Mouse (Mus musculus): ENCODE measurements around the gene A630095N17Rik.
A peak's percentile ranks its signal among the peaks of the same experiment; 100 is the strongest.

A630095N17Rik gene

DNA sequence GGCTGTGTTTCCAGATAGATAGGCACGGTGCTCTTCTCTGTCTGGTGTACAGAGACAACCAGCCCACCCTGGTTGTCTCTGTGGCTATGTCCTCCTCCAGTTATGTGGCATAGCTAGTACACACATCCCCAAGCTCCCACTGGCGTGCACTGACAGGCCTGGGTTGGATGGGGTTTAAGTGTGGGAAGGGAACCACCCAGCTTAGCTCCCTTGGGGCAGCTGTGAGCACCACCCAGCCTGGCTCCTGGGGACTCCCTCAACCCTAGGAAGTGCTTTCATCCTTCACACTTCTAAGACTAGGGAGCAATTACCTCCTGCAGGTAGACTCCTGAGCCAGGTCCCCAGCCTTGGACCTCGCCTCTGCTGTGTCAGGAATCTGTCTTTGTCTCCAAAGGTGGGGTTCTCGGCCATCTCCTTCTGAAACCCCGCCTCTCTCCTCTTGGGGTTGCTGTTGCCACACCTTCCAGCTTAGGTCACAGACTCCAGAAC lies at the start of gene A630095N17Rik:
Gene A630095N17Rik (minus strand): TSS at position 439 of the 489 bp plus-strand sequence.
- DNase-seq (ENCODE audit: low spot score in 2 of 2) = no peak

DNA sequence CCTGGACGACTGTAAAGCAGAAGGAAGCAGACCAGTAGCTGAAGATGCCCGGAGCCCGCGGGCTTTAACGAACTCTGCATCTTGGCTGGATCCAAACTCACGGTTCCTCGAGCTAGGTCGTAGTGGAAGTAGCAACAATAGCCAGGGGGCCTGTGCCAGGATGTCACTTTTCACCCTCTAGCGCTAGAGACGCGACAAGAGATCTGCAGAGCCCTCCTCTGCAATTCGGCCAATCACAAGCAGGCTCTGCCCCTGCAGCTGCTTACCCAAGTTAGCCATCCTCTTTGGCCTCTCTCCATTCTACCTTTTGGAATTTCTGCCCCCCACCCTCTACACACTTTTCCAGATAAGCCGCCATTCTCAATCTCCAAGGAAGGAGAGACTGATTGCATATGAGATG lies 46.3 kb upstream of the A630095N17Rik start, which contains the start of gene Resp18:
Gene Resp18 (minus strand): TSS at position 188 of the 400 bp plus-strand sequence.
- no peak for DNase-seq (ENCODE audit: low spot score in 2 of 2)

DNA sequence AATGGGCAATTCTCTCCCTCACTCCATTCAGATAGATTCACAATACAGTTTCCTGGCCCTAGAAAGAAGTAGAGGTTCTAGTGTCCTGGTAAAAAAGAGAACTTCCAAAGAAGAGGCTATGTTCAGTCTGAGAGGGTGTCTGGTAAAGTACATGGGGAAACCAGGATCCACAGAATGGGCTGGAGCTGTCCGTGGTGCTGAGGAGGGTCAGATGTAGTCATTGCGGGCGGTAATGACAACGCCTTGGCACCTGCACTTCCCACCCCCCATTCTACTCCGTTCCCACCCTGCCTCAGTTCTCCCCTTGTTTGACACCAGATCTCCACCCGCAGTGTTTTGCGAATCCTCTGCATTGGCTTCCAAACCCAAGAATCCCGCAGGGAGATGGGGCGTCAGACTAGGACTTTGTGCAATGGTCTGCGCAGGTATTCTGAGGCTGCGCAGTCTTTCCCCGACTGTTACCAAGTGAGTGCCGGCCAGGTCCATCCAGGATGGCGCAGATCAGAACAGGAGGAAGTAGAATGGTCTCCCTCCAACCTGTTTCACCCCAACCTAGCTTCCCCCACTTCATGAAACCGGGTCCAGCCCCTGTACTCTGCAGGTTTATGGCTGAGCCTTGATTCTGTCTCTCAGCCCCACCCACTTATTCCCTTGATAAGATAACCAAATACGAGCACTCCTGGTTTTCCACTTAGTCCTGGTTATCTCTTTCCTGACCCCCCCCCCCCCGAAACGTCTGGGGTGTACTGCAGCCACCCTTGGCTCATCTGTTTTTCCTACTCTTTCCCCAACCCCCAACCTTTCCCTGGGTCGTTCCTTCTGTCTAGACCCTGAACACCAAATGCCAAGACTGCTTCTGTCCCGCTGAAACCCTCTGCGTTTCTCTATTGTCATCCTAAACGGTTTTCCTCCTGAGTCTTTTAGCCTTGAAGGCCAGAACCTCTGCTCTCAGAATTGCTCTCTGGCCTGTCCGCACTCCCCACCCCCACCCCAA lies 45.6 kb upstream of the A630095N17Rik start:
- no peak for DNase-seq (ENCODE audit: low spot score in 2 of 2)

DNA sequence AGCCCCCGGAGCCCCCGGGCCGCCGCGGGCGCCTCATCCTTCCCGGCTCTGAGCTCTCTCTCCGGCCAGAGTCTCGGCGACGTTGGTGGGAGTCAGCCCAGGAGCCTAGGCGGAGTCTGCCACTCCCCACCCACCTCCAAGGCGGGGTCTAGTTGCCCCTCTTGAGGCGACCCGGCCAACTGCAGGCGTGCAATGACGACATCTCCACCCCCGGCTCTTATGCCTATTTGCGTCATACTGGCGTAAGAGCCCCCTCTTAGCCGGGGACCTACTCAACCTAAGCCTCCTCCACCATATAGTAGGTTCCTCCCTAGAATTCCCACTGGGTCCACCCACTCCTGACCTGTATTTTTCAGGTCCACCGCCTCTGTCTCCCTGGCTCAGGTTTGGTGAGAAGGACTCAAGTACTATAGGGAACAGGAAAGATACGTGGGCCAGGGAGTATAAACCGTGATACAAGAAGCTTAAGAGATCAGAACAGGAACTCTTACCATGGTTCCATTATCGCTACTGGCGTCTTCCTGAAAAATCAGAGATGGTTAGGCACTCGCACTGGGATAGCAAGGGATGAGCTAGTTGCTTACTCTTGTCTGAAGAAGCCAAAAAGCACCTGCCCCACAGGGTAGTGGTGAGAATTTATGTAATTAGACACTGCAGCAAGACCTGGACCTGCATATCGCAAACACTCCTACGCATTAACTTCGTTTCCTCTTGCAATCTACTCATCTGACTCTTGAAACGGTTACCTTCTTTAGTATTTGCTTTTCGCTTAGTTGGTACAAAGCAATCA lies 32.4 kb upstream of the A630095N17Rik start, which contains the start of gene Ptprn:
Gene Ptprn (minus strand): TSS at position 412 of the 790 bp plus-strand sequence.
- DNase-seq (ENCODE audit: low spot score in 2 of 2) = peak in 1 of 2 experiments; percentile 49

DNA sequence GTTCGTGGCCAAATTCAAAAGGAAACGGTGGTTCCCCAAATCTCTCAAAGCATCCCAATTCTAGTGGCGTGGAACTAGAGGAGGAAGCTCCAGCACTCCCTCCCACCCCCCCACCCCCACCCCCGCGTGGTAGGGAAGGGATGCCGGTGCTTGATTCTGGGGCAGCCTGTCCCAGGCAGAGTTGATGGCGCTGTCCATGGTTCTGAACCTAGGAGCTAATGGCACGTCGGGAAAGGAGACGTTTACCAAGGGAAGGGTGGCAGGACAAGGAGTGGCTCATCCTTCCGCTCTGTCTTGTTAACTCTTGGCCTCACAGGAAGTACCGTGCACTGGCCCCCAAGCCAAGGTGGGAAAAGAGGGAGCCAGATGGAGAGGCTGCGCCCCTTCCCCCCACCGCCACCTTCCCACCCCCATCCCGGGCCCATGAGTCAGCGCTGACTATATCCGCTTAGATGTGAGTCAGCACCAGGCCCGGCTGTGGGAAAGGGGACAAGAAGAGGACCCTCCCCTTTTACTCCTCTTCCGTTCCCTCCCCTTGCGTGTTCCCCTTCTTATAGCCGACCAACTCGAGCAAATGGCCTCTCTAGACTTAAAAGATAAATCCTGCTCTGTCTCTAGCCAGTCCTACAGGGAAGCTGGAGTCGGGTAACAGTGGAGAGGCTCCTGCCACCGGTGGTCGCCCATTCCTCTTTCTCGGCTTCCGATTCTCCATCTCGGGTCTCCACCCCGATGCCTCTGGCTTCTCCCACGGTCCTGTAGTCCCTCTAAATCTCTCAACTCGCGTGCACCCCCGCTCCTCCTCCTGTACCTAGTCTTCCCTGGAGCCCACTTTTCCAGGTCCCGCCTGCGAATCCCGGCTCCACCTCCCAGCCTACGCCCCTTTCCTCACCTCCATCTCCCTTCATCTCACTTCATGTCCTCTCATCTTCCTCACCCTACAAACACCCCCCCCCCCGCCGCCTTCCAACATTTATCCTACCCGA lies 31.4 kb upstream of the A630095N17Rik start:
- no peak for DNase-seq (ENCODE audit: low spot score in 2 of 2)

DNA sequence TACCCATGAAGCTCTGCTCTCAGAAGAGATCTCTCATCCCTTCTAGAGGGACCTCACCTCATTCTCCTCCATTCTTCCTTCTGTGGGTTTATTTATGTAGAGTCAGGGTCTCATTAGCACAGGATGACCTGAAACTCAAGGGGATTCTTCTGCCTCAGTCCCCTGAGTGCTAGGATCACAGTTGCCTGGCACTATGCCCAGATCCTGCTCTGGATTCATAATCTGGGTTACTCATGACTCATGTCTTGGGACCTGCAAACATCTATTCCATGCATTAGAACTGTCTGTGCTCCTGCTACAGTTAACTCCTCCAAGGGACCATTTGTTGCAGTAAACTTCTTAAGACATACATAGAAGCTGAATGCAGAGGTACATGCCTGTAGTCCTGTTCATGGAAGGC lies 29.4 kb upstream of the A630095N17Rik start:
- DNase-seq (ENCODE audit: low spot score in 2 of 2) = no peak

DNA sequence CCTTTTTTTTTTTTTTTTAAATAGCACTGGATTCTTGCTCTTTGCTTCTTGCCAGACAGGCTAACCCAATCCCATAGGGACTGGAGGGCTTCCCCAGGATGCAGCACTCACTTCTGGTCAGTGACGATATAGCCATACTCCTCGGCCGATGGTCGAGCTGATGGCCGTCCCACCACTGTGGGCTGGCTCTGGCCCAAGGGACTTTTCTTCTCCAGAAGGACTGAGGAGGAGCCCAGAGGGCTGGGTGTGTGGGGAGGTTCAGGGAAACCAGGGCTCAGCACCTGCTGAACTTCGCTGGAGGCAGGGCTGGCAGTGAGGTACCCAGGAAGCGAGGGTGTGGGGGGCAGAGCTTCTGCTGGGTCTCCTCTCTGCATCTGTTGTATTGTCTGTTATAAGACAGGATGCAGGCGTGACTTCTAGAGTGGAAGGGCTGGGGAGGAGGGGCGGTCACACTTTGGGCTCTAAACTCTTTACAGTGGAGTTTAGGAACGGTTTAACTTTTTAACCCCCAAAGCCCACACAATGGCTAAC lies 23.7 kb upstream of the A630095N17Rik start:
- no peak for DNase-seq (ENCODE audit: low spot score in 2 of 2)

DNA sequence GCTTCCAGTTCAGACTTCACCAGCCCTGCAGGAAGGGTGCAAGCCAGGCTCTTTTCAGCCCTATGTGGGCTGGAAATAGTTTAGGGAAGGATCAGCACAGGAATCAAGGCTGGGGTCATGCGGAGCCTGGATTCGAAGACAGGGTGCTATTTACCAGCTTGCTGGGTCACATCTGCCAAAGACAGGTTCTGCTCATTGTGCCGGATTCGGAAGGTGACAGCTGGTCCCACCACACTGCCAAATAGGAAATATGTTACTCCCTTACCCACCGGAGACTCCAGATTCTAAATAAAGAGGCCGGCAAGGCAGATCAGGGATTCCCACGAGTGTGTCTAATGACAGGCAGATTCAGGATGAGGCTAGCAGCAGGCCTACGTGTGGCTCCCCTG lies 22.7 kb upstream of the A630095N17Rik start:
- DNase-seq (ENCODE audit: low spot score in 2 of 2) = no peak

DNA sequence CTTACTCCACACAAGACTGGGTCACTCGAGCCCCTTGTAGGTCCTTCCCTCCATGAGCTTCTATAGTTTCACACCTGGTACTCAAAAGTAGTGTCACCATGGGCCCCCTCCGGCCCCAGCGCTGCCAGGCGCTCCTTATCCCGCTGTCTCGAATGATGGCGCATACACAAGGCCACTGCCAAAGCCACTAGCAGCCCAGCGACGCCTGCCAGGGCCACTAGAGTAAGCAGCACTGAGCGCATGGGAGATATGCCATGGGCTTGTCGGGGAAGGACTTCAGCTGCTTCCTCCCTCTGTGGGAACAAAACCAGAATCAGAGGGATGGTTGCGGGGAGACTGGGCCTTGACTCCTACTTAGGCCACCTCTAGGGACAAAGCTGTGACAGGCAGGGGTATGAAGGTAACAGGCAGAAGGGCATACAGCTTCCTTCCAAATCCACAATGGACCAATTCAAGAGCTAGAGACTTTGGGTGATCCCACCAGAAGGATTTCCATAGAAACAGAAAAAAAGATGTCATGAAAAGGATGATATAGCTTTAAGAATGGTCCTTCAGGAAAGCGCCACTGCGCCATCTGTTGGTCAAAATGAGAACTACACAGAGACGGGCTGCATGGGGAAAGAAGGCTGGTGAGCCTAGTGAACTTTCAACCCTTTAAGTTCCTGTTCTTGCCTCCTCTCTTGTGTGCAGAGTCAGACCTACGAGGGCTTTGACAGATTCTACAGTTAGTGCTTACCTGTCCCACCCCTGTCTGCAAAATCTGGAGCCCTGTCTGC lies 22.1 kb upstream of the A630095N17Rik start:
- peak; percentile 80 to 91 for DNase-seq (ENCODE audit: low spot score in 2 of 2)

DNA sequence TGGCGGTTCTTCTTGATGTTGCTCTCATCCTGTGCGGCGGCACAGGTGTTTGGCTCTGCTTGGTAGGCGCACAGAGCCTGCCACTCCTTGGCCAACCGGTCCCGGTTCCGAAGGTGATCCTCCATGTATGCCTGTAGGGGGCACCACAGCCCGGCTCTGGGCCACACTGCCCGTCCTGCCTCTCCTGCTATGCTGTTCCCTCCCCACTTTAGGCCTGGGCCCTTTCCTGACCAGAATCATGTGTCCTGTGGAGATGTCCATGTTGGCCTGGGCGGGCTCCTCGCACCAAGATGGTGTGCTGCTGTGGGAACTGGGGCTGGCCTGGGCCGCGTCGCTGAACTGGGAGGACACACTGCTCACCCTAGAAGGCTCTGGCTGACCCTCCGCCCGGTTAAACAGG lies 21.1 kb upstream of the A630095N17Rik start:
- DNase-seq (ENCODE audit: low spot score in 2 of 2) = no peak

DNA sequence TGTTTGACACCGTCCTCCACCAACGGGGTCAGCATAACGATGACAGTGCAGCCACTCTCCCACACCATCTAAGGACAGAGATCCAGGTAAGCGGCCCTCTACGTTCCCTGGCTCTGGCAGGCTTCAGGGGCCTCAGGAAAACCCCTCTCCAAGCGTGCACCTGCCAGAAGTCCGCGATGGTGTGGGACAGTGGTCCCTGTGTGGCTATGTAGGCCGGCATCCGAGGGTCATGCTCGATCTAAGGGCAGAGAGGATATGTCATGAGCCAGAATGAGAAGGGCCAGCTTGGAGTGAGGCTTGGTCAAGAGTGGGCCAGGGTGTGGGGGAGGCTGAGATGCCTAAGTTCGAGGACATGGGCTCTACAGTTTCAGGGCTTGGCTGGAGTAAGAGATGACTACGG lies 20.4 kb upstream of the A630095N17Rik start:
- DNase-seq (ENCODE audit: low spot score in 2 of 2) = no peak

DNA sequence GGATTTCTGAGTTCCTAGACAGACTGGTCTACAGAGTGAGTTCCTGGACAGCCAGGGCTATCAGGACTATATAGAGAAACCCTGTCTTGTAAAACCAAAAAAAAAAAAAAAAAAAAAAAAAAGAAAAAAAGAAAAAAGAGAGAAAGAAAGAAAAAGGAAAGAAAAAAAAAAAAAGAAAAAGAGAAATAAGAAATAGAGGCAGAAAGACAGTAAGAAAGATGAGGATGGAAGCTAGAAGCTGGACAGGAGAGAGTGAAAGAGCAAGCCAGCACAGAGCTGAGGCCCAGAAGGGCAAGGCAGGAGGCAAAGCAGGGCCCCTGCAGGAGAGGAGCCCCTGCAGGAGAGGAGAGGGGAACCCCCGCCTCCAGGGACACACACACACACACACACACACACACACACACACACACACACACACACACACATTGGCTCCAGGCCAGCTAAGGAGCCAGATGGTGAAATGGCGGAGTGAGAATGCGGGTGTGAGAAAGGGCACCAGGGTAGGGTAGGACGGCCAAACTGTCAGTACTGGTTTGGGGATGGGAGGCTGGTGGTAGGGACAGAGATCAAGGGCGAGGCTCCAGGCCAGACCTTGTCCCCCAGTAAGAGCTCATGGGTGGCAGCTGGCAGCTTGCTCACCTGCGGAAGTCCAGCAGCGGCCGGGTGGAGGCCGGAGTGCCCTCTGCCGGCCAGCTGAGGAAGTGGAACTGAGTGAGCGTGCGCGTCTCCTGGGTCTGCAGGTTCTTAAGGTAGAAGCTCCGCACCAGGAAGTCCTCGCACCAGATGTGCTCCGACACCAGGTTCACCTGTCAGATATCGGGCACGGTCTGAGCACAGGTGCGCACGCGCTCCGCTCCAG lies 19.4 kb upstream of the A630095N17Rik start:
- DNase-seq (ENCODE audit: low spot score in 2 of 2) = peak in 1 of 2 experiments; percentile 76

DNA sequence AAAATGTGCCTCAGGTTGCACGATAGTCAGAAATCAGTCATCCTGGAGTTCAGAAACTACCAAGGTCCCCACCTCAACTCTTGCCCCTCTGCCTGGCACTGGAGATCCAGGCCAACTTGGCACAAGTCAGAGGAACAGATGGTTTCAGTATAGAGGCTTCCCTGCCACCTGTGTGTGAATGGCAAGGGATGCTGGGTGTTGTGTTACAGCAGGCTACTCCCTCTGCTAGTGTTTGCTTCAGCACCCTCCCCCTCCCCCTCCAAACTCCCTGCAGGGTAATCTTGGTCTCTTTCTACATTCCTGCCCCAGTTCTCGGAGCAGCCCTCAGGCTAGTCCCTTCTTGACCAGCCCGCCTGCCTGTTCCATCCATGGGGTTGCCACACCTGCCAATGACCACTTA lies 18.6 kb upstream of the A630095N17Rik start:
- peak in 1 of 2 experiments; percentile 37 for DNase-seq (ENCODE audit: low spot score in 2 of 2)

DNA sequence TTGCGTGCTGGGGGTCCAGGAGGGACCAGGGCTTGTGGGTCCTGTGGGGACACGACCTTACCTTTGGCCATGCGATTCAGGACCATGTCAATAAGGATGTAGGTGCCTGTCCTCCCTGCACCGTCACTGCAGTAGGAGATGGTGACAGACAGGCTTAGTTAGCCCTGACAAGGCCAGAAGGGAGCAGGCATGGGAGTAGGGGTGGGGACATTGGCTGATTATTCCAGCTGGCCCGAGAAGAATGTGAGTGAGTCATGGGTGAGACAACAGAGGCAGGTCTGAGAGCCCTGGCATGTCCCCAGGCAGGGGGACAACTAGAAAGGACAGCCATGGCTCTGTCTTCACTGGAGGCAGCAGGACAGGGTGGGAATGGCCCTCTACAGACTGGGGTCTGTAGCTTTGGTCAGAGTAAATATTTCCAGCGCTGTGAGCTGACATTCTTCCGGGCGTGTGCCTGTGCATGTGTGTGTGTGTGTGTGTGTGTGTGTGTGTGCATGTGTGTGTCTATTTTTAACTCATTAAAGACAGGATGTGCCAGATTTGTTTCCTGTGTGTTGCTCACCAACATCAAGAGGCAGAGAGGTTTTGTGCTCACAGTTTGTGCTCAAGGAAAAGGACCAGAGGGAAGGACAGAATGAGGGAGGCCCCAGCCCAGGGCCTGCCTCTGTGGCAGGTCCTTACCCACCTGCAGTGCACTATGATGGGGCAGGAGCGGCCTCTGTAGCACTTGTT lies 16.3 kb upstream of the A630095N17Rik start:
- DNase-seq (ENCODE audit: low spot score in 2 of 2) = no peak

DNA sequence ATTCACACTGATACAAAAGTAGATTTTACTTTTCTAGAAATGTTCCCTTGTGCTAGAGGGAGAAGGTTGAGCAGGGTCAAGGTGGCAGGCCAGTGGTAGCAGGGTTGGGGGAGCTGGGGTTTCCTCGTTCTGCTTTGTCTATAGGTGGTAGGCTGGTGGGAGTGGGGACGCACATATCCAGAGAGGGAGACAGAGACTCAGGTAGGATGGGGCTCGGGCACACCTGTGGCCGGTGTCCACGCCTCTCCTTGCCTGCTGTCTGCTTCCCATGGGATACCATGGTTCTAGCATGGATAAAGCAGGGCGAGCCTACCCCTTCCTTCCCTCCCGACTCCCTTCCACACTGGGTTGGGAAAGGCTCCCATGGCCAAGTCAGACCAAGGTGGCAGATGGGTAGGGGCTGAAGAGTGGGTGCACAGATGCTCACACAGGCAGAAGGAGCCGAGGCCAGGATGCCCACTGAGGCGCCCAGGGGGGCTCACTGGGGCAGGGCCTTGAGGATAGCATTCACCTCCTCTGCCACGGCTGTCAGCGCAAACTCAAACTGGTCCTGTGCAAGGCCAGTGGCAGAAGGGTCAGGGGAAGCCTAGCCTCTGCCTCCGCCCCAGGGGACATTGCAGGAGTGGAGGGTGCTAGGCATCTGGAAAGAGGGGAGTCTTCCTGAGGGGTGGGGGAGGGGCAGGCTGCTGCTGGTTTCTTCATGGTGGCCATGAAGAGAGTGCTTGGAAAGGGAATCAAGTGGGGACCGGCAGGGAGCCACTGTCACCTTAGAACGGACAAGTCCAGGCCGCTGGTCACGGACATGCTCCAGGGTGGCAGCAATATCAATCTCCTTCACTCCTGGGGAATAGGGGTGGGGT lies 15.4 kb upstream of the A630095N17Rik start:
- DNase-seq (ENCODE audit: low spot score in 2 of 2) = no peak

DNA sequence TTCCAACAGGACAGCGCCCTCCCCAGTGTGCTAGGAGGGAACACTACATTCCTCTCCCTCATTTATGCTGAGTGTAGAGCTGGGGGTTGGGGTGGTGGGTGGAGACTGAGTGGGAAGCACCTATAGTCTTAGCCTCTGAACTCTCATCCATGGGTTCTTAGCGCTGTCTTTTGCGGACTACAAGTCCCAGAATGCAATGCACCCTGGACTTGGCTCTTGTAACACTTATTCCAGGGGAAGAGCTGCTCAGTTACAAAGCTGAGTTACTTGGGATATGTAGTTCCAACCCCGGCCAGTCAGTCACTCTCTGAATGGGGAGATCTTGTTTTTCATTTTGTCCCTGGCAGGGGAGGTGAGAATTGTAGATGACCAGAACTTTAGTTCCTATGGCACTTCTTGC lies 12.9 kb upstream of the A630095N17Rik start:
- DNase-seq (ENCODE audit: low spot score in 2 of 2) = peak in 1 of 2 experiments; percentile 33

DNA sequence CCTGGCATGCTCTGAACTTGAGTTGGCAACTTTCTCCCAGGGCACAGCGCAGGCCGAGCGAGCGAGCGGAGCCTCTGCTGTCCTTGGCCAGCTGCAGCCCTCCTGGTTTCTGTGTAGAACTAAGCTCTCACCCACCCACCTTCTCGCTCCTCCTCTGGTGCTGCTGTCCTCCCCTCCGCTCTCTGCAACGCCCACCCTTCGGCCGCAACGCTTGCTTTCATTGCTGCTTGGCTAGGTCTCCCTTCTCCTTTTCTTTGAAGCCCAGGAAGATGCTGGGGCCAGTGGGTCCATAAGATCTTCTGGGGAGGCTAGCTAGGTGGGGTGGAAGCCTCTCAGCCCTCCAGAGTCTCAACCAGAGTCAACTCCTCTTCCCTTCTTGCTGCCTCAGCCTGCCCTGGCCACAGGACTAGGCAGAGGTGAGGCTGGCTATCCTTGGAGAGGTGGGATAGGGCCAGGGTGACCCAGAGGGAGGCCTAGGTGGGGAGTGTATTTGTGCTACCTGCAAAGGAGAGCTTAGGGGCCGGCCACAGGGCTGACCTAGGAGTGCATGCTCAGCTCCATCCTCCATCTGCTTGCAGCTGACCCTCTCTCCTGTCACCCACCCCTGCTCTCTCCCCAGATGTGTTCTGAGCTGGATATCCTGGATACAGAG lies 12.4 kb upstream of the A630095N17Rik start:
- no peak for DNase-seq (ENCODE audit: low spot score in 2 of 2)

Measured in cerebellum, postnatal 4 days (tissue).